Mouse (Mus musculus): Measurements from ENCODE around the gene Micu2.
"Not testable (repeated sequence)": the region's sequence is repeated elsewhere in the genome, so short reads cannot be mapped to it uniquely, and the experiment has no call there.

Gene Micu2

GRCm38 (mm10) chr14:57896088-57896871 is 102.8 kb downstream of the Micu2 start:
- in situ Hi-C loops (cut with MboI, MseI) = not testable (repeated sequence)

- in situ Hi-C loops (cut with MboI, MseI) = no loop called here
Observed at GRCm38 (mm10) chr14:57894346-57894745, 104.7 kb downstream of the Micu2 start.

- in situ Hi-C loops (cut with MboI, MseI) = no loop called here
Observed at GRCm38 (mm10) chr14:57892961-57893360, 106.1 kb downstream of the Micu2 start.

- in situ Hi-C loops (cut with MboI, MseI) = no loop called here
Observed at GRCm38 (mm10) chr14:57890011-57890842, 108.8 kb downstream of the Micu2 start, which contains the start of gene Zdhhc20. TSS of gene Zdhhc20 (minus strand) at chr14:57890276.

- in situ Hi-C loops (cut with MboI, MseI) = no loop called here
Observed at GRCm38 (mm10) chr14:57889541-57890010, 109.5 kb downstream of the Micu2 start.

- in situ Hi-C loops (cut with MboI, MseI) = no loop called here
Observed at GRCm38 (mm10) chr14:57887171-57887570, 111.9 kb downstream of the Micu2 start.

GRCm38 (mm10) chr14:57886032-57886431 is 113.0 kb downstream of the Micu2 start:
- in situ Hi-C loops (cut with MboI, MseI) = no loop called here

GRCm38 (mm10) chr14:57883341-57883740 is 115.7 kb downstream of the Micu2 start:
- in situ Hi-C loops (cut with MboI, MseI) = no loop called here

- in situ Hi-C loops (cut with MboI, MseI) = no loop called here
Observed at GRCm38 (mm10) chr14:57882720-57883119, 116.3 kb downstream of the Micu2 start.

GRCm38 (mm10) chr14:57881793-57882192 is 117.3 kb downstream of the Micu2 start:
- in situ Hi-C loops (cut with MboI, MseI) = no loop called here

- in situ Hi-C loops (cut with MboI, MseI) = no loop called here
Observed at GRCm38 (mm10) chr14:57881074-57881473, 118.0 kb downstream of the Micu2 start.

GRCm38 (mm10) chr14:57877921-57878320 is 121.1 kb downstream of the Micu2 start:
- in situ Hi-C loops (cut with MboI, MseI) = no loop called here

GRCm38 (mm10) chr14:57866676-57867276 is 132.3 kb downstream of the Micu2 start:
- in situ Hi-C loops (cut with MboI, MseI) = no loop called here
